10 mouse cellular contexts compared by ENCODE assay signal in the genomic region with DNA sequence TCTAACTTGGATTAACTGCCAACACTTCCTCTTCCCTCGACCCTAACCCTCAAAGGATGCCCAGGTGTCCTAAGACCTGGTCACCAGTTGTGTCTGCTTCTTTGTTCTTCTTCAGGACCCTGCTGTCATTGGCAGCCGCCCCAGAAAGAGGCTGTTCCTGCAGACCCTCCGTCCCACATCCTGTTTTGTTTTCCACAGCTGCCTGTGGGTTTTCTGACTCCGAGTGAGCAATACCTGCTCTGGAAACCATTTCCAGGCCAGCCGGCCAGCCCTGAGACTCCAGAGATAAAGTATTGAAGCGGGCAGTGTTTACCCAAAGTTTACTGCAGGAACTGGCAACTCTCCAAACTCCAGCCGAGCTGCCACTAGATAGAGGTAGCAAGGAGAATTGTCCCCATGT.
A peak's percentile ranks its signal among the peaks of the same experiment; 100 is the strongest.
DNase-seq lines count a peak whose midpoint lies in the region; ATAC-seq lines count a peak whose summit lies in the region.
"Had no signal": no experiment of that assay in that cellular context is flagged by ENCODE, and none has a peak within 500 bp of the region (broad histone marks: within the 10 kb centered on the region; RNA-seq: fewer than 3 reads in every experiment).

No protein-coding gene starts in this region.

- 8% methylated on average over 7 of the region's 7 CpGs for WGBS in heart, embryonic 13.5 days
- 29% methylated on average over 7 of the region's 7 CpGs for WGBS in heart, embryonic 10.5 days
- 52% methylated on average over 7 of the region's 7 CpGs for WGBS in neural tube, embryonic 14.5 days

- H3K36me3 ChIP-seq in heart, embryonic 13.5 days: no peaks in the 10 kb centered on the region
- H3K36me3 ChIP-seq in heart, embryonic 10.5 days: no peaks in the 10 kb centered on the region
- H3K36me3 ChIP-seq in neural tube, embryonic 14.5 days (ENCODE audit: control insufficient read depth, insufficient read depth, low read length): no peaks in the 10 kb centered on the region
- H3K36me3 ChIP-seq: neural tube, embryonic 13.5 days had no signal

- no peak for DNase-seq in heart, embryonic 10.5 days (ENCODE audit: low spot score)
- no peak for DNase-seq in neural tube, embryonic 10.5 days (ENCODE audit: extremely low spot score, low spot score)
- DNase-seq in yolk sac, embryonic 10.5 days (ENCODE audit: low spot score): peak; percentile 12
- DNase-seq in cerebellum, adult 11-12 months: no peak
- no peak for DNase-seq in left cerebral cortex, adult 8-10 months (ENCODE audit: low spot score in 2 of 2)

- no peak overlapping the region; the same call in 1 of the 2 replicates for H3K9ac ChIP-seq in heart, embryonic 13.5 days
- no peak overlapping the region for H3K9ac ChIP-seq in neural tube, embryonic 14.5 days (replicated peaks; ENCODE audit: low read depth, low read length)
- H3K9ac ChIP-seq: neural tube, embryonic 13.5 days had no signal

- peaks cover 14% of the 10 kb centered on the region for H3K4me1 ChIP-seq in heart, embryonic 13.5 days
- no peaks in the 10 kb centered on the region for H3K4me1 ChIP-seq in heart, embryonic 10.5 days
- H3K4me1 ChIP-seq in neural tube, embryonic 14.5 days (ENCODE audit: control insufficient read depth, insufficient read depth, low read length): 0 out of 2 replicates have a peak, but pooled peaks cover 1% of the 10 kb centered on the region

- no peaks in the 10 kb centered on the region for H3K27me3 ChIP-seq in heart, embryonic 13.5 days (replicated peaks)
- no peaks in the 10 kb centered on the region for H3K27me3 ChIP-seq in heart, embryonic 10.5 days (ENCODE audit: insufficient read depth, poor library complexity, severe bottlenecking)
- no peaks in the 10 kb centered on the region for H3K27me3 ChIP-seq in neural tube, embryonic 14.5 days (ENCODE audit: control insufficient read depth, insufficient read depth, low read length)
- H3K27me3 ChIP-seq: neural tube, embryonic 13.5 days had no signal

- no peaks in the 10 kb centered on the region for H3K9me3 ChIP-seq in heart, embryonic 13.5 days
- H3K9me3 ChIP-seq in heart, embryonic 10.5 days: no peaks in the 10 kb centered on the region
- no peaks in the 10 kb centered on the region for H3K9me3 ChIP-seq in neural tube, embryonic 14.5 days (ENCODE audit: control insufficient read depth, low read length)
- H3K9me3 ChIP-seq: neural tube, embryonic 13.5 days had no signal

- peak overlapping the region; percentile 34 for H3K27ac ChIP-seq in heart, embryonic 13.5 days (replicated peaks)
- no peak overlapping the region for H3K27ac ChIP-seq in heart, embryonic 10.5 days
- H3K27ac ChIP-seq in neural tube, embryonic 14.5 days (ENCODE audit: low read depth, low read length): 0 out of 2 replicates have a peak overlapping the region, but pooled peaks have one; percentile 16

- 0 out of 2 replicates have a peak, but pooled peaks have one; percentile 66 for ATAC-seq in heart, embryonic 13.5 days (ENCODE audit: extremely low read depth, insufficient number of reproducible peaks, low FRiP score, low TSS enrichment)
- no peak for ATAC-seq in neural tube, embryonic 14.5 days (ENCODE audit: low read depth)
- peak; percentile 40; the same call in 1 of the 2 replicates for ATAC-seq in megakaryocyte, adult 5-6 weeks (ENCODE audit: poor library complexity, severe bottlenecking)

- H3K4me3 ChIP-seq in heart, embryonic 13.5 days: 0 out of 2 replicates have a peak overlapping the region, but pooled peaks have one; percentile 10
- H3K4me3 ChIP-seq in heart, embryonic 10.5 days: no peak overlapping the region
- H3K4me3 ChIP-seq in neural tube, embryonic 14.5 days (ENCODE audit: low read depth, low read length): no peak overlapping the region
- H3K4me3 ChIP-seq: erythroblast, embryonic 14.5 days; neural tube, embryonic 13.5 days had no signal

- H3K4me2 ChIP-seq in heart, embryonic 13.5 days: peak overlapping the region; percentile 57
- no peak overlapping the region for H3K4me2 ChIP-seq in neural tube, embryonic 14.5 days (ENCODE audit: low read depth, low read length)
- H3K4me2 ChIP-seq: neural tube, embryonic 13.5 days had no signal
